Mouse (Mus musculus): Measurements from ENCODE around the gene Lrrc52. TPM values are rescaled to one million over a fixed set of nuclear protein-coding genes. Genes with fewer than 3 reads are reported as not detected.

Gene Lrrc52
- polyA plus RNA-seq, 1 experiment, result 0.80 TPM

GRCm38 (mm10) chr1:167445167-167445566 is 21.4 kb downstream of the Lrrc52 start:
- WGBS, result 78% methylated on average over 4 of the region's 4 CpGs
- DNase-seq, result no peak
- no peak for TF ChIP-seq POLR2A (IDR thresholded peaks at IDR 0.05; ENCODE audit: borderline replicate concordance, extremely low read depth, low read depth, low read length)
- no peak for TF ChIP-seq CTCF (IDR thresholded peaks at IDR 0.05; ENCODE audit: insufficient read depth, low read length)
- no peak overlapping the region for H3K4me3 ChIP-seq (replicated peaks; ENCODE audit: extremely low read depth, low read depth, low read length)
- H3K4me1 ChIP-seq (ENCODE audit: control insufficient read depth, insufficient read depth, low read length), result no peaks in the 10 kb centered on the region

GRCm38 (mm10) chr1:167438231-167438885 is 28.2 kb downstream of the Lrrc52 start:
- no peaks in the 10 kb centered on the region for H3K4me1 ChIP-seq (ENCODE audit: control insufficient read depth, insufficient read depth, low read length)
- DNase-seq, result no peak
- no peak overlapping the region for H3K4me3 ChIP-seq (replicated peaks; ENCODE audit: extremely low read depth, low read depth, low read length)
- TF ChIP-seq POLR2A (IDR thresholded peaks at IDR 0.05; ENCODE audit: borderline replicate concordance, extremely low read depth, low read depth, low read length) (no peak), CTCF (IDR thresholded peaks at IDR 0.05; ENCODE audit: insufficient read depth, low read length) (no peak)
- WGBS, result 62% methylated on average over 9 of the region's 9 CpGs

GRCm38 (mm10) chr1:167437091-167437490 is 29.5 kb downstream of the Lrrc52 start:
- DNase-seq, result no peak
- no peak for TF ChIP-seq CTCF (IDR thresholded peaks at IDR 0.05; ENCODE audit: insufficient read depth, low read length)
- TF ChIP-seq POLR2A (IDR thresholded peaks at IDR 0.05; ENCODE audit: borderline replicate concordance, extremely low read depth, low read depth, low read length), result no peak
- WGBS, result 68% methylated on average over 7 of the region's 7 CpGs
- Histone ChIP-seq H3K4me1 (ENCODE audit: control insufficient read depth, insufficient read depth, low read length) (no peaks in the 10 kb centered on the region), H3K4me3 (replicated peaks; ENCODE audit: extremely low read depth, low read depth, low read length) (no peak overlapping the region)

- TF ChIP-seq CTCF (IDR thresholded peaks at IDR 0.05; ENCODE audit: insufficient read depth, low read length) (no peak), POLR2A (IDR thresholded peaks at IDR 0.05; ENCODE audit: borderline replicate concordance, extremely low read depth, low read depth, low read length) (no peak)
- DNase-seq, result no peak
- WGBS, result 74% methylated on average over 7 of the region's 7 CpGs
- Histone ChIP-seq H3K4me1 (ENCODE audit: control insufficient read depth, insufficient read depth, low read length) (no peaks in the 10 kb centered on the region), H3K4me3 (replicated peaks; ENCODE audit: extremely low read depth, low read depth, low read length) (no peak overlapping the region)
Observed at GRCm38 (mm10) chr1:167436186-167436975, 30.2 kb downstream of the Lrrc52 start.

GRCm38 (mm10) chr1:167434931-167435330 is 31.6 kb downstream of the Lrrc52 start:
- DNase-seq, result no peak
- TF ChIP-seq CTCF (IDR thresholded peaks at IDR 0.05; ENCODE audit: insufficient read depth, low read length) (no peak), POLR2A (IDR thresholded peaks at IDR 0.05; ENCODE audit: borderline replicate concordance, extremely low read depth, low read depth, low read length) (no peak)
- Histone ChIP-seq H3K4me3 (replicated peaks; ENCODE audit: extremely low read depth, low read depth, low read length) (no peak overlapping the region), H3K4me1 (ENCODE audit: control insufficient read depth, insufficient read depth, low read length) (no peaks in the 10 kb centered on the region)
- 80% methylated on average over 4 of the region's 4 CpGs for WGBS

- no peak for DNase-seq
Observed at GRCm38 (mm10) chr1:167430976-167431676, 35.5 kb downstream of the Lrrc52 start.

GRCm38 (mm10) chr1:167426681-167427080 is 39.9 kb downstream of the Lrrc52 start:
- H3K4me3 ChIP-seq (replicated peaks; ENCODE audit: extremely low read depth, low read depth, low read length), result no peak overlapping the region
- H3K4me1 ChIP-seq (ENCODE audit: control insufficient read depth, insufficient read depth, low read length), result no peaks in the 10 kb centered on the region
- DNase-seq, result no peak
- no peak for TF ChIP-seq CTCF (IDR thresholded peaks at IDR 0.05; ENCODE audit: insufficient read depth, low read length)
- TF ChIP-seq POLR2A (IDR thresholded peaks at IDR 0.05; ENCODE audit: borderline replicate concordance, extremely low read depth, low read depth, low read length), result no peak
- 81% methylated on average over 7 of the region's 7 CpGs for WGBS

More at GRCm38 (mm10) chr1:167430976-167431676, 35.5 kb downstream of the Lrrc52 start:
- H3K4me3 ChIP-seq (replicated peaks; ENCODE audit: extremely low read depth, low read depth, low read length), result no peak overlapping the region
- TF ChIP-seq POLR2A (IDR thresholded peaks at IDR 0.05; ENCODE audit: borderline replicate concordance, extremely low read depth, low read depth, low read length) (no peak), CTCF (IDR thresholded peaks at IDR 0.05; ENCODE audit: insufficient read depth, low read length) (no peak)
- H3K4me1 ChIP-seq (ENCODE audit: control insufficient read depth, insufficient read depth, low read length), result no peaks in the 10 kb centered on the region
- WGBS, result 50% methylated on average over 9 of the region's 9 CpGs

- TF ChIP-seq POLR2A (IDR thresholded peaks at IDR 0.05; ENCODE audit: borderline replicate concordance, extremely low read depth, low read depth, low read length), result no peak
- TF ChIP-seq CTCF (IDR thresholded peaks at IDR 0.05; ENCODE audit: insufficient read depth, low read length), result no peak
- DNase-seq, result no peak
- 77% methylated on average over 5 of the region's 5 CpGs for WGBS
Observed at GRCm38 (mm10) chr1:167425572-167425971, 41.0 kb downstream of the Lrrc52 start.

GRCm38 (mm10) chr1:167422501-167423240 is 43.9 kb downstream of the Lrrc52 start:
- TF ChIP-seq POLR2A (IDR thresholded peaks at IDR 0.05; ENCODE audit: borderline replicate concordance, extremely low read depth, low read depth, low read length) (no peak), CTCF (IDR thresholded peaks at IDR 0.05; ENCODE audit: insufficient read depth, low read length) (no peak)
- H3K4me1 ChIP-seq (ENCODE audit: control insufficient read depth, insufficient read depth, low read length), result no peaks in the 10 kb centered on the region
- no peak overlapping the region for H3K4me3 ChIP-seq (replicated peaks; ENCODE audit: extremely low read depth, low read depth, low read length)
- 77% methylated on average over 11 of the region's 11 CpGs for WGBS
- no peak for DNase-seq

More at GRCm38 (mm10) chr1:167425572-167425971, 41.0 kb downstream of the Lrrc52 start:
- H3K4me3 ChIP-seq (replicated peaks; ENCODE audit: extremely low read depth, low read depth, low read length), result no peak overlapping the region
- no peaks in the 10 kb centered on the region for H3K4me1 ChIP-seq (ENCODE audit: control insufficient read depth, insufficient read depth, low read length)

Measured in lung, adult 2 months (tissue).